Mouse (Mus musculus): Measurements from ENCODE around the gene Gvin1. TPM values are rescaled to one million over a fixed set of nuclear protein-coding genes. Genes with fewer than 3 reads are reported as not detected.
"Not testable (repeated sequence)": the region's sequence is repeated elsewhere in the genome, so short reads cannot be mapped to it uniquely, and the experiment has no call there.

Gvin1 gene
- 0.26 TPM in 1 of 2 replicates, not detected in the other for polyA plus RNA-seq (2014; fragmentation: Nextera tagmentation; extraction: Ambion mirVana)

- DNase-seq (ENCODE audit: low spot score); H3K4me3 ChIP-seq (ENCODE audit: low read depth, low read length); H3K36me3 ChIP-seq (ENCODE audit: control insufficient read depth, insufficient read depth, low read length); ATAC-seq (ENCODE audit: insufficient number of reproducible peaks, low FRiP score, low TSS enrichment, low read depth); H3K27me3 ChIP-seq (ENCODE audit: control insufficient read depth, insufficient read depth, low read length); H3K9ac ChIP-seq (ENCODE audit: low read length); H3K9me3 ChIP-seq (ENCODE audit: control insufficient read depth, low read length); H3K4me1 ChIP-seq (ENCODE audit: control insufficient read depth, insufficient read depth, low read length); H3K4me2 ChIP-seq (ENCODE audit: low read depth, severe bottlenecking); H3K27ac ChIP-seq (replicated peaks; ENCODE audit: low read depth, low read length): not testable (repeated sequence)
- 77% methylated on average over 1 of the region's 1 CpGs for WGBS
Measured at GRCm38 (mm10) chr7:106215177-106215576, at the start of gene Gvin1. Gvin1 (minus strand) TSS chr7:106215326.

GRCm38 (mm10) chr7:106251844-106252517, 36.9 kb upstream of the Gvin1 start:
- H3K27ac ChIP-seq (replicated peaks; ENCODE audit: low read depth, low read length), result no peak overlapping the region
- no peak overlapping the region for H3K4me2 ChIP-seq (ENCODE audit: low read depth, severe bottlenecking)
- no peaks in the 10 kb centered on the region for H3K27me3 ChIP-seq (ENCODE audit: control insufficient read depth, insufficient read depth, low read length)
- H3K9me3 ChIP-seq (ENCODE audit: control insufficient read depth, low read length), result 0 out of 2 replicates have a peak, but pooled peaks cover 3% of the 10 kb centered on the region
- no peaks in the 10 kb centered on the region for H3K36me3 ChIP-seq (ENCODE audit: control insufficient read depth, insufficient read depth, low read length)
- 90% methylated on average over 2 of the region's 2 CpGs for WGBS
- H3K4me1 ChIP-seq (ENCODE audit: control insufficient read depth, insufficient read depth, low read length), result no peaks in the 10 kb centered on the region
- H3K4me3 ChIP-seq (ENCODE audit: low read depth, low read length), result no peak overlapping the region
- DNase-seq (ENCODE audit: low spot score), result no peak
- ATAC-seq (ENCODE audit: insufficient number of reproducible peaks, low FRiP score, low TSS enrichment, low read depth), result peak; percentile 55
- no peak overlapping the region for H3K9ac ChIP-seq (ENCODE audit: low read length)

GRCm38 (mm10) chr7:106248922-106249321, 33.8 kb upstream of the Gvin1 start:
- Histone ChIP-seq H3K27ac (replicated peaks; ENCODE audit: low read depth, low read length) (no peak overlapping the region), H3K4me1 (ENCODE audit: control insufficient read depth, insufficient read depth, low read length) (no peaks in the 10 kb centered on the region), H3K4me2 (ENCODE audit: low read depth, severe bottlenecking) (no peak overlapping the region), H3K9ac (ENCODE audit: low read length) (no peak overlapping the region), H3K9me3 (ENCODE audit: control insufficient read depth, low read length) (0 out of 2 replicates have a peak, but pooled peaks cover 3% of the 10 kb centered on the region), H3K4me3 (ENCODE audit: low read depth, low read length) (no peak overlapping the region), H3K36me3 (ENCODE audit: control insufficient read depth, insufficient read depth, low read length) (no peaks in the 10 kb centered on the region), H3K27me3 (ENCODE audit: control insufficient read depth, insufficient read depth, low read length) (no peaks in the 10 kb centered on the region)
- DNase-seq (ENCODE audit: low spot score) (no peak), ATAC-seq (ENCODE audit: insufficient number of reproducible peaks, low FRiP score, low TSS enrichment, low read depth) (0 out of 2 replicates have a peak, but pooled peaks have one; percentile 18)
- WGBS, result 91% methylated on average over 2 of the region's 2 CpGs

GRCm38 (mm10) chr7:106248245-106248644, 33.1 kb upstream of the Gvin1 start:
- Histone ChIP-seq H3K4me2 (ENCODE audit: low read depth, severe bottlenecking) (no peak overlapping the region), H3K27me3 (ENCODE audit: control insufficient read depth, insufficient read depth, low read length) (no peaks in the 10 kb centered on the region), H3K4me1 (ENCODE audit: control insufficient read depth, insufficient read depth, low read length) (no peaks in the 10 kb centered on the region), H3K9ac (ENCODE audit: low read length) (no peak overlapping the region), H3K36me3 (ENCODE audit: control insufficient read depth, insufficient read depth, low read length) (no peaks in the 10 kb centered on the region), H3K4me3 (ENCODE audit: low read depth, low read length) (no peak overlapping the region), H3K9me3 (ENCODE audit: control insufficient read depth, low read length) (0 out of 2 replicates have a peak, but pooled peaks cover 2% of the 10 kb centered on the region), H3K27ac (replicated peaks; ENCODE audit: low read depth, low read length) (no peak overlapping the region)
- WGBS, result 82% methylated on average over 2 of the region's 2 CpGs
- DNase-seq (ENCODE audit: low spot score), result no peak
- no peak for ATAC-seq (ENCODE audit: insufficient number of reproducible peaks, low FRiP score, low TSS enrichment, low read depth)

DNA sequence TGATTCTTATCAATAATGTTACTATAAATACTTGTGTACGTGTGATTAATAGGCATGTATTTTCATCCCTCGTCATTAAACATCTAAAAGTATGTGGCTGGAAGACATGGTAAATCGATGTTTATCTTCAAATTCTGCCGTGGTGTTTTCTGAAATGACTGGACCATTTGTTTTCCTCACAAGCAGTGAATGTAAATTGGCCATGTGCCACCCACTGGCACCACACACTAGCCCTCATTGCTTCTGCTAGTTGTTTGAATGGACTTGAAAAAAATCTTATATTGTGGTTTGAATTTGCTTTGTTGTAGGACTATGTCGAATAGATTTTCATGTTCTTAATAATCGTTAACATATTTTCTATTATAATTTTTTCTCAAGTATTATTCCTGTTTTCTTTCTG, 30.5 kb upstream of the Gvin1 start:
- H3K4me2 ChIP-seq (ENCODE audit: low read depth, severe bottlenecking), result no peak overlapping the region
- no peak overlapping the region for H3K27ac ChIP-seq (replicated peaks; ENCODE audit: low read depth, low read length)
- DNase-seq (ENCODE audit: low spot score) (no peak), ATAC-seq (ENCODE audit: insufficient number of reproducible peaks, low FRiP score, low TSS enrichment, low read depth) (no peak)
- H3K36me3 ChIP-seq (ENCODE audit: control insufficient read depth, insufficient read depth, low read length), result no peaks in the 10 kb centered on the region
- no peaks in the 10 kb centered on the region for H3K27me3 ChIP-seq (ENCODE audit: control insufficient read depth, insufficient read depth, low read length)
- no peak overlapping the region for H3K4me3 ChIP-seq (ENCODE audit: low read depth, low read length)
- no peak overlapping the region for H3K9ac ChIP-seq (ENCODE audit: low read length)
- H3K9me3 ChIP-seq (ENCODE audit: control insufficient read depth, low read length), result 0 out of 2 replicates have a peak, but pooled peaks cover 2% of the 10 kb centered on the region
- 86% methylated on average over 6 of the region's 6 CpGs for WGBS
- no peaks in the 10 kb centered on the region for H3K4me1 ChIP-seq (ENCODE audit: control insufficient read depth, insufficient read depth, low read length)

DNA sequence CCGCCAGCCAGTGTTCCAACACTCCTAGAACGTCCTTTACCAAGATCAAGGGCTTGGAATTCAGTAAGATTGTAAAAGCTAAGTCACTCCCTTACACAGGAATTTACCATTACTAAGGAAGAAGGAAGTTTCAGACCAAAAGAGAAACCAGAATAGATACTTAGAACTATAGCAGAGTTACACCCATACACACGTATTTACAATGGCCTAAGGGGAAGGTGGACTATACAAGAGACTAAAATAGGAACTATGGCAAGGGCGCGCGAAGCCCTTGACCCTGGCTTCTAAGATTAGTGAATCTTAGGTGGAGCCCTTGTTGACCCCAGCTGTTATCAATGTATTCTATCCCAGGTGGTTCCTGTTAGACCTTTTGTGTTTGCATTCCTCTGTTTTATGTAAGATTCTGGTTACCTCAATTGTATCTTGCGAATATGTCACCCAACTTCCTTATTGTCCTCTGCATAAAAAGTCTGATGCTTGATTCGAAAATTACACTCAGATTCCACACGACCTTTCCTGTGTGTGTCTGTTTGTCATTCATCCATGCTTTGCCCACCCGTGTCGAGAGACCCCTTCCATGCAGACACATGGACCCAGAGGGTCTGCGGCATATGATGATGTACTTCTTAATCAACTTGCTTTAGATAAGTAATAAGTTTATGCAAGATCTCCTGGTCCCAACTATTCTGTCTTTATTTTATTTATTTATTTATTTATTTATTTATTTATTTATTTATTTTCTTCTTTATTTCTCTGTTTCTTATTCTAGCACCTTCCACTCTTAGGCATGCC, 25.6 kb upstream of the Gvin1 start:
- not testable (repeated sequence) for ATAC-seq (ENCODE audit: insufficient number of reproducible peaks, low FRiP score, low TSS enrichment, low read depth); H3K4me3 ChIP-seq (ENCODE audit: low read depth, low read length); H3K36me3 ChIP-seq (ENCODE audit: control insufficient read depth, insufficient read depth, low read length); H3K4me2 ChIP-seq (ENCODE audit: low read depth, severe bottlenecking); H3K4me1 ChIP-seq (ENCODE audit: control insufficient read depth, insufficient read depth, low read length); H3K27ac ChIP-seq (replicated peaks; ENCODE audit: low read depth, low read length); H3K9me3 ChIP-seq (ENCODE audit: control insufficient read depth, low read length); H3K27me3 ChIP-seq (ENCODE audit: control insufficient read depth, insufficient read depth, low read length); H3K9ac ChIP-seq (ENCODE audit: low read length); DNase-seq (ENCODE audit: low spot score)
- WGBS, result 90% methylated on average over 12 of the region's 12 CpGs

GRCm38 (mm10) chr7:106237192-106237465, 22.0 kb upstream of the Gvin1 start:
- Histone ChIP-seq H3K4me3 (ENCODE audit: low read depth, low read length) (no peak overlapping the region), H3K27me3 (ENCODE audit: control insufficient read depth, insufficient read depth, low read length) (no peaks in the 10 kb centered on the region), H3K36me3 (ENCODE audit: control insufficient read depth, insufficient read depth, low read length) (no peaks in the 10 kb centered on the region), H3K4me1 (ENCODE audit: control insufficient read depth, insufficient read depth, low read length) (no peaks in the 10 kb centered on the region), H3K9me3 (ENCODE audit: control insufficient read depth, low read length) (0 out of 2 replicates have a peak, but pooled peaks cover 2% of the 10 kb centered on the region), H3K9ac (ENCODE audit: low read length) (no peak overlapping the region), H3K27ac (replicated peaks; ENCODE audit: low read depth, low read length) (no peak overlapping the region), H3K4me2 (ENCODE audit: low read depth, severe bottlenecking) (no peak overlapping the region)
- ATAC-seq (ENCODE audit: insufficient number of reproducible peaks, low FRiP score, low TSS enrichment, low read depth), result no peak
- DNase-seq (ENCODE audit: low spot score), result no peak

GRCm38 (mm10) chr7:106236327-106237191, 21.4 kb upstream of the Gvin1 start:
- no peak overlapping the region for H3K4me3 ChIP-seq (ENCODE audit: low read depth, low read length)
- ATAC-seq (ENCODE audit: insufficient number of reproducible peaks, low FRiP score, low TSS enrichment, low read depth) (no peak), DNase-seq (ENCODE audit: low spot score) (no peak)
- WGBS, result 75% methylated on average over 2 of the region's 2 CpGs
- H3K4me2 ChIP-seq (ENCODE audit: low read depth, severe bottlenecking), result no peak overlapping the region
- H3K9me3 ChIP-seq (ENCODE audit: control insufficient read depth, low read length), result 0 out of 2 replicates have a peak, but pooled peaks cover 2% of the 10 kb centered on the region
- H3K27ac ChIP-seq (replicated peaks; ENCODE audit: low read depth, low read length), result no peak overlapping the region
- no peaks in the 10 kb centered on the region for H3K4me1 ChIP-seq (ENCODE audit: control insufficient read depth, insufficient read depth, low read length)
- no peaks in the 10 kb centered on the region for H3K27me3 ChIP-seq (ENCODE audit: control insufficient read depth, insufficient read depth, low read length)
- H3K36me3 ChIP-seq (ENCODE audit: control insufficient read depth, insufficient read depth, low read length), result no peaks in the 10 kb centered on the region
- no peak overlapping the region for H3K9ac ChIP-seq (ENCODE audit: low read length)
